Mouse (Mus musculus) liver, postnatal 0 days (tissue): Measurements from ENCODE around the gene Lrrc4c.

Experiments used
- CTCF ChIP-seq: sonication (generic); IDR thresholded peaks from 2 replicates; pipeline ENCODE4 v1.5.1; 2016; ENCODE audit warnings: antibody characterized with exemption, low read depth
- EP300 ChIP-seq: IDR thresholded peaks from 2 replicates; pipeline ENCODE4 v1.6.1; 2016; ENCODE audit warnings: antibody characterized with exemption, low read depth, mild to moderate bottlenecking

GRCm38 (mm10) chr2:97299704-97300103 is 981.7 kb downstream of the Lrrc4c start:
- TF ChIP-seq CTCF, result no peak
- no peak for TF ChIP-seq EP300
